Mouse (Mus musculus) gastrocnemius, postnatal 36 days (tissue): ENCODE measurements at regions not wholly inside any gene's neighbourhood (a gene's known extent, or its start where the extent isn't known, plus 50 kb on each side); places are given as distances from the start of the nearest gene placed in this dataset.

Experiments used
- DNase-seq, 2 experiments: peaks; one replicate each; pipeline ENCODE4 v3.0.0; 2022
- intact Hi-C: fragments of 180-260 bp; cut with DNase I; formaldehyde crosslinking; loops from one replicate; pipeline ENCODE4 v1.15.1; 2025

DNA sequence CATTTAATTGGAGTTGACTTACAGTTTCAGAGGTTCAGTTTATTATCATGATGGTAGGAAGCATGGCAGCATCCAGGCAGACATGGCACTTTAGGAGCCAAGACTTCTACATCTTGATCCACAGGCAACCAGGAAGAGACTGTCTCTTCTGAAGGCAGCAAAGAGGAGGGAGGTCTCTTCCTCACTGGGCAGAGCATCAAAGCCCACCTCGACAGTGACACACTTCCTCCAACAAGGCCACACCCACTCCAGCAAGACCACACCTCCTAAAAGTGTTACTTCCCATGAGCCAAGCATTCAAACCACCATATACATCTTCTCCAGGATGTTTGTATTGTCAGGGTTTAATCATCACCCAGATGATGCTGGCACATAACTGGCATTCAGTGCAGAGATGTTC, 141.5 kb downstream of the Zfp706 start:
- intact Hi-C loops: no loop called here
- DNase-seq: no peak

- DNase-seq: no peak
- intact Hi-C loops: no loop called here
Observed at GRCm38 (mm10) chr15:36865332-36865731, 142.2 kb downstream of the Zfp706 start.

GRCm38 (mm10) chr15:36864046-36864445, 143.5 kb downstream of the Zfp706 start:
- no peak for DNase-seq

DNA sequence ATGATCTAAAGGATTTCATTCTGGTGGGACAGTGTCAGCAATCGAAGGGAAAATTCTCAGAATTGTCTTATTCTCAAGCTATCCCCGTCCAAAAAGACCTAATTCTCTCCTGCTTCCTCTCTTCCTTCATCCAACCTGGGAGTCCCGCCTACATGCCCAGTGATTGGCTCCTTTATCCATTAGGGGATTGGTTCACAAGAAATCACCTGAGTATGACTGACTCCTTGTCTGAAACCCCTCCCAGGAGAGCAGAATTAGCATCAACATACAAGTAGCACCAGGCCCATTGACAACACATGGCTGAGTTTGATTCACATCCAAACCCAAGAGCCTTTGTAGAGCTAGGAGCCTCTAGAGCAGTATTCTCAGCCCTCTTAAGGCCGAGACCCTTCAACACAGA, 148.9 kb downstream of the Zfp706 start:
- intact Hi-C loops: no loop called here
- DNase-seq: no peak

More at GRCm38 (mm10) chr15:36864046-36864445, 143.5 kb downstream of the Zfp706 start:
- intact Hi-C loops: no loop called here

GRCm38 (mm10) chr15:36857622-36858021, 150.0 kb downstream of the Zfp706 start:
- intact Hi-C loops: no loop called here
- DNase-seq: no peak

- intact Hi-C loops: no loop called here
- no peak for DNase-seq
Observed at GRCm38 (mm10) chr15:36855550-36856131, 151.9 kb downstream of the Zfp706 start.

DNA sequence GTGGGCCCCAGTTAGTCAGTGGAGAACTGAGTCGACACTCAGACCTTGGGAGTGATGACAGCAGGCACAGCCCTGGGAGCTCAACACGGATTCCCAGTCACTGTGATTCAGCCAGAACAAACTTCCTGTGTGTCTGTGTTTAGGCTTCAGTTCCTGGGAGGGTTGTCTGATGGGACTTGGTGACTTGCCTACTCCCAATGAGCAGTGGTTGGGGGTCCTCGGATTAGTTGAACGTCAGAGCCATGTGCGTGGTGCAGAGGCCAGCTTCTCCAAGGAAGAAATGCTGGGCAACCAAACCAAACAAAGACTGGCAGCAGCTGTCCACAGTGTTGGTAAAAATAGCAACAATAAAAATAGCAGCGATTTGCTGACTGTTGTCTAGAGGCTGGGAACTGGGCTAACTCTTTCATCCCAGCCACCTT, 152.7 kb downstream of the Zfp706 start:
- intact Hi-C loops: no loop called here
- no peak for DNase-seq

DNA sequence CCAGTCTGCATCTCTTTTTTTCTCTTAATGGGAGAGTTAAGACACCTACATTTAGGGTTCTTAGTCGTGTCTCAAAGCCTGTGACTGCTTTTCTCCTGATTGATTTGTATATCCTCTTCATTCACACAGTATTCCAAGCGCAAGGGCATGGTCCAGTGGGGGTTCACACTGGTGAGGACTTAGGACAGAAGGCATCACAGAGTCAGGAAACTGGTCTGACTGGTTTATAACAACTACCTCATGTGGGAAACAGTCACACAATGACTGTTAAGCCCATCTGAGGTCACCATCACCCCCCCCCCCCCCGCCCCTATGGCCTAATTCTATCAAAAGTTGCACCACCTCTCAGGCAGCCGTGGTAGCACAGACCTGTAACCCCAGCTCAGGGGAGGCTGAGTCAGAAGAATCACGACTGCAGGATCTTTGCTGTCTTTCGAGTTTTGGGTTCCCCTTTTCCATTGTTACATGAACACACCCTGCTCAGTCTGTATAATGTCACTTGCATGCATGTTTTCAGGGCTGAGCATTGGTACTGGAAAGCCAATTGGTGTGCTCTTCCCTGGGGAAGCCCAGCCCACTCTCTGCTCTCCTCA, 155.2 kb downstream of the Zfp706 start:
- intact Hi-C loops: no loop called here
- no peak for DNase-seq

- intact Hi-C loops: no loop called here
- no peak for DNase-seq
Observed at GRCm38 (mm10) chr15:36848238-36848637, 159.3 kb downstream of the Zfp706 start.

DNA sequence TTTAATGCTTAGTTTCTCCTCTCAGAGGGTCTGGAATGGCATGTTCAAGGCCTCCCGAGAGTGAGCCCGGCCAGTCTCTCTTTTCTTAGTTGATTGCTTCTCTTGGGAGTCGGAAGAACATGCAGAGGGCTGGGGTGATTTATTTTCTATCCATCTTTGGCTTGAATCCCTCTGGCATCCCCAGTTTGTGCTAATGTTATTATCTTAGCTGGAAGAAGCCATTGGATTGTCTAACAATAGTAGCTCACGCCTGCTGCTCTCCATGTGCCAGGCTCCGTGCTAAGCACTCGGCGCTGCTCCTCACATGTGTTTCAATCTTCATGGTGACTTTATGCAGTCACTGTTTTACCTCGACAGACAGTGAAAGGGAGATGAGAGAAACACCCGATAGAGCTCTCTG, 160.8 kb downstream of the Zfp706 start:
- DNase-seq: no peak
- intact Hi-C loops: no loop called here
